Mouse (Mus musculus): ENCODE results near the gene Mrpl38. TPM values are rescaled to one million over a fixed set of nuclear protein-coding genes. Genes with fewer than 3 reads are reported as not detected.
"Not testable (repeated sequence)": the region's sequence is repeated elsewhere in the genome, so short reads cannot be mapped to it uniquely, and the experiment has no call there.

Mrpl38 gene
- polyA plus RNA-seq, 2 experiments from 2014 or later, result 22.7 to 25.5 TPM

GRCm38 (mm10) chr11:116109441-116110081 is 29.1 kb downstream of the Mrpl38 start:
- ATAC-seq, result no peak

- ATAC-seq, result no peak
These were observed 30.1 kb downstream of the Mrpl38 start for GRCm38 (mm10) chr11:116108464-116109137.

- no peak for ATAC-seq
These were observed 30.8 kb downstream of the Mrpl38 start for GRCm38 (mm10) chr11:116107777-116108285.

GRCm38 (mm10) chr11:116106963-116107776 is 31.5 kb downstream of the Mrpl38 start:
- ATAC-seq, result no peak

GRCm38 (mm10) chr11:116106154-116106962 is 32.3 kb downstream of the Mrpl38 start:
- no peak for ATAC-seq

GRCm38 (mm10) chr11:116105065-116105464 is 33.6 kb downstream of the Mrpl38 start:
- no peak for ATAC-seq

GRCm38 (mm10) chr11:116104006-116104646 is 34.5 kb downstream of the Mrpl38 start:
- no peak for ATAC-seq

- ATAC-seq, result no peak
These were observed 35.1 kb downstream of the Mrpl38 start for GRCm38 (mm10) chr11:116103572-116103971.

- no peak for ATAC-seq
These were observed 36.2 kb downstream of the Mrpl38 start for GRCm38 (mm10) chr11:116102472-116102871.

GRCm38 (mm10) chr11:116101931-116102381 is 36.7 kb downstream of the Mrpl38 start:
- ATAC-seq, result no peak

- no peak for ATAC-seq
These were observed 37.8 kb downstream of the Mrpl38 start for GRCm38 (mm10) chr11:116100839-116101238.

GRCm38 (mm10) chr11:116100385-116100784 is 38.3 kb downstream of the Mrpl38 start:
- no peak for ATAC-seq

- no peak for ATAC-seq
These were observed 39.2 kb downstream of the Mrpl38 start for GRCm38 (mm10) chr11:116099462-116099861.

GRCm38 (mm10) chr11:116098711-116099460 is 39.8 kb downstream of the Mrpl38 start:
- ATAC-seq, result no peak

GRCm38 (mm10) chr11:116096213-116097108 is 42.2 kb downstream of the Mrpl38 start:
- ATAC-seq, result no peak

GRCm38 (mm10) chr11:116095573-116095972 is 43.1 kb downstream of the Mrpl38 start:
- ATAC-seq, result no peak

- no peak for ATAC-seq
These were observed 44.7 kb downstream of the Mrpl38 start for GRCm38 (mm10) chr11:116093771-116094565.

- not testable (repeated sequence) for ATAC-seq
These were observed 45.7 kb downstream of the Mrpl38 start for GRCm38 (mm10) chr11:116092959-116093358.

GRCm38 (mm10) chr11:116091591-116091990 is 47.1 kb downstream of the Mrpl38 start:
- no peak for ATAC-seq
